Mouse (Mus musculus) thymus, adult 2 months (tissue): ENCODE measurements around the gene Mrpl43.

ENCODE experiments used
- CTCF ChIP-seq: fragments of 200-500 bp; IDR thresholded peaks from 2 replicates; pipeline ENCODE4 v1.5.1; 2012; ENCODE audit warnings: mild to moderate bottlenecking, control low read depth, low read length, moderate library complexity, borderline replicate concordance; ENCODE audit not compliant: control insufficient read depth, poor library complexity, insufficient read depth; ENCODE audit errors: extremely low read depth
- POLR2A ChIP-seq: fragments of 200-500 bp; IDR thresholded peaks from 2 replicates; pipeline ENCODE4 v1.6.1; 2012; ENCODE audit warnings: mild to moderate bottlenecking, low read length, control low read depth, moderate library complexity; ENCODE audit not compliant: control insufficient read depth, poor library complexity, insufficient read depth; ENCODE audit errors: extremely low read depth

DNA sequence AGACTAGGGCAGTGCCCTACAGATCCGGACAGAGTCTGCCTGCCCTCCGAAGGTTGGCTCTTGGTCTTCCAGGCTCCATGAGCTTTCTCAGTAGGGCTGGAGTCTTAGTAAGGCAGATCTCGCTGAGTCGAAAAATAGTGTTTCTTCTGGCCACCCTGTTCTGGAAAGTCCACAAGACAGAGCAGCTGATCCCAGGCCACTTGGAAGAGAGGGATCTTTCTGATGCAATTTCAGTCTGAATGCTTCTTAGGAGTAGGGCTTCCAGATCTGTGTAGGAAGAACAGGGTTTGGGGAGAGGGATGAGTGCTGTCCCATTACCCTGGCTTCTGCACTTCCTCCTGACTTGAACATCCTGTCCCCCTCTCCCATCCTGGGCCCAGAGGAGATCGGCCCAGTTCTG, 39.4 kb upstream of the Mrpl43 start, which contains the start of gene Pdzd7:
- TF ChIP-seq POLR2A (no peak), CTCF (no peak)
